Mouse (Mus musculus): ENCODE results near the gene Lsm14a. TPM values are rescaled to one million over a fixed set of nuclear protein-coding genes. Genes with fewer than 3 reads are reported as not detected.

The Lsm14a gene
- total RNA-seq (2021): 107 and 118 TPM in 2 replicates
- long read RNA-seq, experiment 1, transcript Lsm14a-201 (11 exons, 2,944 nt): major isoform, 19 of 48 reads
- long read RNA-seq, experiment 1, partial matches to known transcripts: 1 of 48 reads
- long read RNA-seq, experiment 1, other reads (novel, unspliced or antisense): 28 of 48 reads
- long read RNA-seq, experiment 2, transcript Lsm14a-201 (11 exons, 2,944 nt): major isoform, 11 of 28 reads
- long read RNA-seq, experiment 2, partial matches to known transcripts: 1 of 28 reads
- long read RNA-seq, experiment 2, other reads (novel, unspliced or antisense): 15 of 28 reads

DNA sequence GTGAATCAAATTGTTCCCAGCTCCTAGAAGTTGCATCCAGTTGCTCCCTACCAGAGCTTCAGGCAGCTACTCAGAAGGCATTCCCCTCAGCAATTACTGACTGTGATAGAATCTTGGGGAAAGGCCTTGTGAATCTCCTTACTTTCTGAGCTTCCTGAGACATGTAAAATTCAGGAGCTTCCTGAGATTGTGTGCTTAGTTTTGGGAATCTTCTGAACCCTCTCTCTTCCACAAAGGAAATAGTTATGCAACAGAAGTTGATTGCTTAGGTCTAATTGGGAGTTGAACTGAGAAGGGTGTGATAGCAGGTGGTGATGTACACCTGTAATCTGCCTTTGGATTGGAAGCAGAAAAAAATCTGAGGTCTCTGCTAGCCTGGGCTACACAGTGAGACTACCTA is at the start of gene Lsm14a:
TSS of gene Lsm14a (minus strand) at position 101 of the 400 bp plus-strand sequence.
- no peak for DNase-seq

DNA sequence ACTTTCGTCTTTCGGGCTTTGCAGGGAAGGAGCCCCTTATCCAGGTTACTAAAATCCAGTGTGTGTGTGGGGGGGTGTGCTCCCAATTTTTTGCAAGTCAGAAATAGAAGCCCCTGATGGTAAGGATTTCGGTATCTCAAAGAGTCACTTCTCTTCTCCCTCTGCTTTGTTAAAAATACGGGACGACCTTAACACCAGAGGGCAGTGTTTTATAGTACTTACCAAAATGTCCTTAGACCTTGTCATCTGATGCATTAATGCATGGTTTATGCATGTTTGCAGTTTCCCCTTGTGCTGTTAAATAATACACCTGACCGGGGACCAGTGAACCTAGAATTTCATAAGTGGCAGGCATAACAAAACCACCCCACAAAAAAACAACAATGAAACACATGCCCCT is 45.8 kb upstream of the Lsm14a start:
- DNase-seq: no peak

DNA sequence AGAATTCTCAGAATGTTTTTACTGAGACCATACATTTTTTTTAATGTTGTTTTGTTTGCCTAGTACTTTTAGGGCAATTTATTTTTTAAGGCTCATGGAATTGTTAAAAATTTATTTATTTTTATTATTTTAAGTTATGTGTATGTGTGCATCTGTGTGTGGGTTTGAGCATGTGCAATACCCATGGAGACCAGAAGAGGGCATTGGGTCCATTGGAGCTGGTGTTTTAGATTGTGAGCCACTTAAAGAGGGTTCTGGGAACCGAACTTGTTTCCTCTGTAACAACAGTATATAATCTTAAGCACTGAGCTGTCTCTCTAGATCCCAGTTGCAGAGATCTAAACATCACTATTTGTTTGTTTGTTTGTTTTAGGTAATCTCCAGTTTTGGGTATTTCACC is 40.5 kb upstream of the Lsm14a start:
- DNase-seq: no peak

DNA sequence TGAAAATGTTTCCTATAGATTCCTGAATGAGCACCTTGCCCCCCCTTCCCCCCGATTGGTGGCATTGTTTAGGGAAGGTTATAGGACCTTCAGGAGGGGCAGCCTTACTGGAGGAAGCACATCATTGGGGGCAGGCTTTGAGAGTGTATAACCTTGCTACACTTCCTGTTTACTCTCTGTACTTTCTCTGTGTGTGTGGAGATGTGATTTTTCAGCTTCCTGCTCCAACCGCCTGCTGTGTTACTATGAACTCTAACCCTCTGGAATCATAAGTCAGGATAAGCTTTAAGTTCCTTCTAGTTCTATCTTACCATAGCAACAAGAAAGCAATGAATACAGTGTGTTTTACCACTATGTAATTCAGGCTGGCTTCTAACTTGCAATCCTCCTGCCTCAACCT is 28.1 kb upstream of the Lsm14a start:
- DNase-seq: no peak

DNA sequence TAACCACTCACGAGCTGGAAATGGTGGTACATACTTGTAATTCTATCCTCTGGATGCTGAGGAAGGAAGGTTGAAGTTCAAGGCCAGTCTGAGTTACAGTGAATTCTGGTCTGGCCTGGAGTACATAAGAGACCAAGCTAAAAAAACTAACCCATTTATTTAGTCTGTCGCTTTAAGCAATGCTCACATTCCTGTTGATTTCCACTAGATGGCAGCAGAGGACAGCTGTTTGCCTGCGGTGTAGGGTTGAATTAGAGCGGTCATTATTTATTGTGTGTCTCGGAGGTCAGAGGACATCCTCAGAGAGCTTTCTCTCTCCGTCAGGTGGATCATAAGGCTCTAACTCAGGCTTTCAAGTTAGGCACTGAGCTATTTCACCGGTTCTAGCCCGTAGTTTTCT is 14.4 kb upstream of the Lsm14a start:
- peak; percentile 75 for DNase-seq

DNA sequence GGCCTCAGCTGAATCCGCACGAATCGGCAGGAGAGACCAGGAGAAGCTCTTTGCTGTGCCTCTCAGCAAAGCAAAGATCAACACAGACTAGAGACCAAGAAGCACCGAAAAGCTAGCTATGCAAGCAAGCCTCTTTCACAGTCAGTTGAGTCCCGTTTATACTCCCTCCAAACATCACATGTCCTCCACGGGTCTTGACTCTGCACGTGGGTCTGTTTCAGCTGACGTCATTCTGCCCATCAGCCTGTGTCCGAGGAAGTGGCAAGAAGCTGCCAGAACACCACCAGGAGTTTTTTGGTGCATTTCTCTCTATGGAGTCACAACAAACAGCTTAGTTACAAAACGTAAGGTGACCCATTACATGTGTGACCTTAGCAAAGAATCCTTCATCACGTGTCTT is 10.8 kb upstream of the Lsm14a start:
- DNase-seq: no peak

DNA sequence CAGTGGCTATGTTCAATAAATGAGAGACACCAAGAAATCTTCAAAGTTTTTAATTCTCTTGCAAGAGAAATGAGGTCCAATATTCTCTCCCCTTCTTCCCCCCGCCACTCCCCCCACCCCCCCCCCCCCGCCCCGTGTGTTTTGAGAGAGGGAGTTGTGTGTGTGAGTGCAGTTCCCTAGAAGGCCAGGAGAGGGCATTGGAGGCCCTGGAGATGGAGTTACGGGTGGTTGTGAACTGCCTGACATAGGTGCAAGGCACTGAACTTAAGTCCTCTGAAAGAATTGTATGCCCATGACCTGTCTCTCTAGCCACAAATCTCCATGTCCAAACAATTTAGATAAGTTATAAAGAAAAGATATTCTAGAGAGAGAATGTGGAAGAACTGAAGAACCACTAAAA is 7.0 kb upstream of the Lsm14a start:
- DNase-seq: peak; percentile 13

DNA sequence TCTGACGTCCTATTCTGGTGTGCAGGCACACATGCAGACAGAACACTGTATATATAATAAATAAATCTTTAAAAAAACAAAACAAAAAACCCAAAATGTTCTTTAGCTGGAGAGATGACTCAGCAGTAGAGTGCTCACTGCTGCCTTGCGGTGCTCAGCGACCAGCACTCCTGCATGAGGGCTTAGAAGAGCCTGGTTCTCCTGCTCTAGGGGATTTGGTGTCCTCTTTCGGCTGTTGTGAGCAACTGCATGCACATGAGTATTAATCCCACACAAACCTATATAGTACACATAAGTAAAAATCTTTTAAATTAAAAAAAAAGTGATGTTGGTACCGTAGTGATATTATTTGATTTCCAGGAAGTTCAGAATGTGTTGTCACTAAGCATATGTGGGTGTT is 5.7 kb upstream of the Lsm14a start:
- no peak for DNase-seq

DNA sequence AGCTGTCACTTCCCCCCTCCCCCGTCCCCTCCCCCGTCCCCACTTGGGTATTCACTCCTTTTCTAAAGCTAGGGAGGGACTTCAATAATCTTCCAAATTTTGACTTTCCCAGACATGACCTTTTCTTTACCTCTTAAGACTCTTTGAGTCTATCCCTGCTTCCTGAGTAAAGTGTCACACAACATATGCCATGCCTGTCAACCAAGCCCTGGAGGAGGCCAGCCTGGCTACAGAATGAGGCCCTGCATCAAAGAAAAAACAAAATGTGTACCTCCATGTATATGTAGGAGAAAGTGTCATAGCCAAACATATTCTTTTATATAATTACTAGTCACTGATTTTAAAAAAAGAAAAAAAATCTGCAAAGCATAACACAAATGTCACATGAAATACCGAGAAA is 3.7 kb upstream of the Lsm14a start:
- no peak for DNase-seq

DNA sequence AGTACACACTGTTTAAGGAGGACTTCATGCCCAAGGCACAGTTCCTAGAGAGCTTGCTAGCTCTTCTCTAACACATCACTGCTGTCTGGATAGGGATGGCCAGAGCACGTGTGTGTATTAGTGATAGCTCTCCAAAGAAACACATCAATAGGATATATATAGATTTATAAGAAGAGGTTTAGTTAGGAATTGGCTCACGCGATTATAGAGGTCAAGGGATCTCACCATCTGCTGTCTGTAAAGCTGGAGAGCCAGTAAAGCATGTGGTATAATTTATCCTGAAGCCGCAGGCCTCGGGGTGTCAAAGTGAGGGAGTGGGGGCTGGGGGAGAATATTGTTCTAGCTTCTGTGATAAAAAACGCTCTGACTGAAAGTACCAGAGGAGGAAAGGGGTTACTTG is 2.6 kb upstream of the Lsm14a start:
- DNase-seq: no peak

DNA sequence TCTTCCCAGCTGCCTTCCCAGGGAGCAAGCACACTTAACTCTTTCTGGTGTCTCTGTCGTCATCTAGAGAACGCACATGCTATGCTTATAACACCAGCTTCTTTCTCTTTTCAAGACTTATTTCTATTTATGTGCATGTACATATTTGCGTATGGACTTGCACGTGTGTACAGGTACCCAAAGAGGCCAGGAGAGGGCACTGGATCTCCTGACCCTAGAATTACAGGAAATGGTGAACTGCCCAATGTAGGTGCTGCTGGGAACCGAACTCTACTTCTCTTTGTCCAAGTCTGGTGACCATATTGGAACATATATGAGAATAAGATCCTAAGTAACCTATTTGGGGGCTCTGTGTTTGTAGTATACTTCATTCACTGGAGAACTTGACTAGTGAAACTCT is 1.5 kb upstream of the Lsm14a start:
- DNase-seq: no peak

DNA sequence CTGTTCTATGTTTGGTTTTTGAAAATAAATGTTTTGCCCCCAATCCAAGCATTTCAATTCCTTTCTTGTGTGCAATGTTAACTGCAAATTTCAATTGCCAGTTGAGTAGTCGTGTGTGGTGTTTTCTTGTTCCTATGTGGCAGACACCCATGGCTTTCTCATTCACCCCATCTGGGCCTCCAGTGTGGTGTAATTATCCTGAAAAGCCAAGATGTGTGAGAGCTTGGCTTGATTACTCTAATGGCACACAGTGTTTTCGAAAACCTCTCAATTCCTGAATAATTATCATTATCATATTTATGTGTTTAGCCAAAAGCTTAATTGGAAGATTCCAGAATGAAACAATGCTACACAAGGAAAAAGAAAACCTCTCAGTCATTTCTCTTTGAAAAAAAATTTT is 976 bp upstream of the Lsm14a start:
- DNase-seq: no peak

DNA sequence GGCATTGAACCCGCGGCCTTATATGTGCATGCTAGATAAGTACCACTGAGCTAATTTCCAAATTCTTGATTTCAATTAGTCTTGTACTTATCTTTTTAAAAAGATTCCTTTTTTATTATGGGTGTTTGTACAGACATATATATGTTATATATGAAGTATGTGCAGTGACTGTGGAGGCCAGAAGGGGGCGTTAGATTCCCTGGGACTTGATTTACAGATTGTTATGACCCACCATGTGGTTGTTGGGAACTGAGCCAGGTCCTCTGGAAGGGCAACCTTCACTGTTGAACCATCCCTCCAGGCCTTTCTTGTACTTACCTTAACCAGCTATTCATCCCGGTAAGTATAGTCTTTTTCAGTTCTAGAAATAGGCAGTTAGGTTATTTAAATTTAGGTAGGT is 780 bp downstream of the Lsm14a start:
- DNase-seq: peak; percentile 47

DNA sequence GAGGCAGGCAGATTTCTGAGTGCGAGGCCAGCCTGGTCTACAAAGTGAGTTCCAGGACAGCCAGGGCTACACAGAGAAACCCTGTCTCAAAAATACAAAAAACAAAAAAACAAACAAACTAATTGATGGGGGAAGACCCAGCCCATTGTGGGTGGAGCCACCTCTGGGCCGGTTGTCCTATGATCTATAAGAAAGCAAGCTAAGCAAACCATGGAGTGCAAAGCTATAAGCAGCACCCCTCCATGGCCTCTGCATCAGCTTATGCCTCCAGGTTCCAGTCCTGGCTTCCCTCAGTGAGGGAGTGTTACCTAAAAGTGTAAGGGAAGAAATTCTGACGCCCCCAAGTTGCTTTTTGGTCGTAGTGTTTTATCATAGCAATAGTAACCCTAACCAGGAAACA is 1.4 kb downstream of the Lsm14a start:
- DNase-seq: no peak

DNA sequence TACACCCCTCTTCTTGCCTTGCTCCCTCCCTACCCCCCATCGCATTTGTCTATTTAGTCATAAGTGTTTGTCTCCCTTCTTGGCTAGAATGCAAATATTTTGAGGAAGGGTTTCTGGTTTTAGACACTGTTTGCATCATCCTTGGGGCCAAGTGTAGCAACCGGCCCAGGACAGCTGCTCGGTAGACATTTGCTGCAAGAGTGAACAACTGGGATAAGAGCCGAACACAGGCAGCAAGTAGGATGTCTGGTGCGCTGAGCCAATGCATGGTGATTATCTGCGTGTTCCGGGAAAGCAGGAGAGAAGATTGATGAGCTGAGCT is 2.3 kb downstream of the Lsm14a start:
- peak; percentile 24 for DNase-seq

DNA sequence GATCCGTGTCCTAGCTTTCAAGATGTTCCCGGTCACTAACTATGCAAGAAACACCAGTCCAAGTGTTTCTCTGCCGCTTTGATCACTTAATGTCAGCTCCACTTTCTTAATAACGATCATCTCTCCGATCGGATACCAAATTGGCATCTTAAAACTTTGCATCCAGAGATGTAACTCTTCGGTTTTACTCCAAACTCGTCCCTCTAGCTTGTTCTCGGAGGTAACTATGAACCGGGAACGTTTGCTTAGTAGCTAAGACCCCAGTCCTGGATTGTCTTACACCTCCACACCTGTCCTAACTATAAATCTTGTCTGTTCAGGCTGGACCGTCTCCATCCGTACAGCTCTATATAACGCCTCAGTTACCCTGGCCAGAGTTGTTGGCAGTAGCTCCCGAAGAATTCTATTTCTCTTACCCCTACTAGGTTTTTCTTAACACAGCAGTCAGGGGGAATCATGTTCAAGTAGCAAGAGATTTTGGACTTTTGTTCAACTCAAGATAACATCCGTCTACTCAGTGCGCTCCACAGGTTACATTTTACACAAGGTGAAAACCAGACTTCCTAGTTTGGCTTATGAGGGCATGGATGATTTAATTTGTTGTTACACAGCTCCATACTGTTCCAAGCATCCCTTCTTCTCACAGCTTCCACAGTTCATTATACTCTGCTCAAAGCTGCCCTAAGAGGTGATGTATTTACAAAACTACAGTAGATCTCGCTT is 2.8 kb downstream of the Lsm14a start:
- DNase-seq: peak; percentile 18

DNA sequence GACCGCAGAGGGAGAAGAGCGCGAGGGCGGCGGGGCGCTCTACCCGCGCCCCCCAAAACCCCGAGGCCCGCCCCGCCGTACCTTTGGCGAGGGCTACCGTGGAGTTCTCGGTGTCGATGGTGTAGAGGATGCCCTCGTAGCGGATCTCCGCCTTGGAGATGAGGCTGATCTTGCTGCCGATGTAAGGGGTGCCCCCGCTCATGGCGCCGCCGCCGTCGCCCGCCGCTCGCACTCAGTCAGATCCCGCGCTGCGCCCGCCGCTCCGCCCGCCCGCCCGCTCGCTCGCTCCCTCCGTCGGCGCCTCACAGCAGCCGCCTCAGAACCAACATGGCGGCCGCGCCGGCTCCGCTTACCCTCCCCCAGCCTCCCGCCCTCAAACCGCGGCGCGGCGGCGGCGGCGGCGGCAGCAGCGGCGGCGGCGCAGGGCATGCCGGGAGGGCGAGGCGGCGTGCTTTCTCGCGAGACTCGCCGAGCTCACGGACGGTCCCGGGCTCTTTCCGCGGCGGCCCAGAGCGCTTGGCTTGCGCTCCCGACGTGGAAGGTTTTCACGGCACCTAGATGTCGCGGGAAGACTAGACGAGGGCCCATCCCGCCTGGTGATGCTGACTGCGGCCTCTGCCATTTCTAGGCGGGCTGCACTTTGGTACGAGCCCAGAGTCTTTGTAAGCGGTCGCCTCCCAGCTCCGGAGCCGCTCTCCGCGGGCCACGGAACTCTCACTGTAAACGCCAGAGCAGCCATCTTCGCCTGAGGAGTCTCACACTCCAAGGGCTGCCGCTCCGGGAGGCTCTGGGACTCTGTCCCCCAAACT is 3.6 kb downstream of the Lsm14a start:
- peak; percentile 97 for DNase-seq

DNA sequence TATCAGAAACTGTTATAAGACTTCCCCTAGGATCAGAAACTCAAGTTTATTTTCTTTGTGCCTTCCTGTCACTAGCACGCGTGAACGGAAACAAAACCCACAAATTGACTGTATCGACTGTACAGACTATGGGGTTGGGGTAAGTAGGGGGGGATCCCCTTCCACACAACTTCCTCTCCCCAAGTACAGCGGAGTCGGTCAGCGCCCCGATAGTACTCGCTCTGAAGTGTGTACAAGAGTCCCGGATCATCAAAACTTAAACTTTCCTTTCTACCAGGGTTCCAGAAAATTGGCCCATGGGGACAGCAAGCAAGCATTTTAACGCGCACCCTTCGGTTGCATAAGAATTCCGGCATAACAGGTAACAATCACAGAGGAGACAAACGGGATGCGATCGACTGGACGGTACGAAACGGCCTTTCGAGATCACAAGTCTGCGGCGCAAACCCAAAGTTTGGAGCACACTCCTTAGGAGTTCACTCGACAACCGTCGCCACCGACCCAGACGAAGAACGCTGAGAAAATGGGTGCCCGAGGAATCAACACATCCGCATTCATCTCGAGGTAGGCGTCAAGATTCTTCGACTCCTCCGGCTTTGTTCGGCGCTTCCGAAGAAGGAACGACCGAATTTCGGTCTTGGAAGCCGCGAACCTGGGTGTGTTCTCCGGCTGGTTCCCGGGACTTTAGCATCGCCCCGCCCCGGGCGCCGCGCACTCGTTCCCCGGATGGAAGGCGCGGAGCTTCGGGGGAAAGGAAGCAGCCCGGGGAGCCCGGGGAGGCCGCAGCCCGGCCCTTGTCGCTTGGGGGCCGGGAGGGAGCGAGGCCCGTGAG is 4.5 kb downstream of the Lsm14a start:
- DNase-seq: peak; percentile 89

DNA sequence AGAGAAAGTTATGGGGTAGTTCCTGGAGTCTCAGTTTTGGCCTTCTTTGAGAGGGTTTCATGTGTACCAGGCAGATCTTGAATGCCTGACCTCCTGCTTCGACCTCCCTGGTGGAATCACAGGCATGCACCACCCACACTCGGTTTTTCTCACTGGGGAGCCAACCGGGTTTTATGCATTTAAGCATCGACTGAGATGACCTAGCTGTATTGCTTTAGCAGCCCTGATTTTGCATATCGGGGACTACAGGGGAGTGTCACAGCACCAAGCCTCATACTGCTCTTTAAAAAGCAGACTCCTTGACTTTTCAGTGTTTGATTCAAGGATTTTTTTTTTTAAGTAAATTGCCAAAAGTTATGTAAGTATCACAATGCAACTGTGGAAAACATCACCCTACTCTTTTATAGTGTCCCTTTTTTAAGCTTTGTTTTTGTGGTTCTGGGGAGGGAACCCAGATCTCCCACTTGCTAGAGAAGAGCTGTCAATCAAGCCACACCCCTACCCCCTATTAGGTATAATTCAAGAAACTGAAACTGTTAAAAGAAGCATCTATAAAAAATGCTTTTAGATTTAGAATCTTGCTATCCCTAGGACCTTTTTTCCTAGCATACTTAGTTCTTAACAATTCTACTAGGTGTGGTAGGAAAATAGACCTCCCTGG is 5.2 kb downstream of the Lsm14a start:
- peak; percentile 30 for DNase-seq

DNA sequence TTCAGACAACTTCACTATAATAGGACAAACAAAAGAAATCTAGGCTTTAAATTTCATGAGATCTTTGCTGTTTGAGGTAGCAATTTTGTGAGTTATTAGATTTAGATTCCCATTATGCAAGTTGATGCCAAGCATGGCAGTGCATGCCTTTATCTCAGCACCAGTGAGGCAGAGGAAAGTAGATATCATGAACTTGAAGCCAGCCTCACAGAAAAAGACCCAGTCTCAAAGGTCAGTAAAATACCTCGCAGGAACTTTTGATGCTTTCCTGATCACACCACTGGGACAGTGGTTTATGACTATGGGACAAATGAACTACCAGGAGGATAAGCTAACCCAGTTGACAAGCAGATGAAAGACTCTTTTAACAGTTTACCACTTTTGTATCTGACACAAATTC is 10.3 kb downstream of the Lsm14a start:
- no peak for DNase-seq

DNA sequence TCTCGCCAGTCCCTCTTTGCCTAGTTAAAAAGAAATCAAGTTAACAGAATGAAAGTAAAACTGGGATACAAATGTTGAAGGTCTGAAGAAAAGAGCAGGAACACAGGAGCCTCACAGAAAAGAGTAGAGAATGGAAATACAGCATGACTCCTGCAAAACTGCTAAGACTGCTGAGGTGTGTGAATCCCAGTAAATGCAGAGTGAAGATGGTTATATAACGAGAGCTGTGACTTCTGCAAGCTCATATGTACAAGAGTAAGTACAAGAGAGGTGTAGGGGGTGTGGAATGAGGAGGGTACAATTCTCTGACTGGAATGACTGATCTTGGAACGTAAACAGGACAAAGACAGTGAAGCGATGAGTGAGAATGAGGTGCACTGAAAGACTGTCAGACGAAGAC is 11.4 kb downstream of the Lsm14a start:
- no peak for DNase-seq

DNA sequence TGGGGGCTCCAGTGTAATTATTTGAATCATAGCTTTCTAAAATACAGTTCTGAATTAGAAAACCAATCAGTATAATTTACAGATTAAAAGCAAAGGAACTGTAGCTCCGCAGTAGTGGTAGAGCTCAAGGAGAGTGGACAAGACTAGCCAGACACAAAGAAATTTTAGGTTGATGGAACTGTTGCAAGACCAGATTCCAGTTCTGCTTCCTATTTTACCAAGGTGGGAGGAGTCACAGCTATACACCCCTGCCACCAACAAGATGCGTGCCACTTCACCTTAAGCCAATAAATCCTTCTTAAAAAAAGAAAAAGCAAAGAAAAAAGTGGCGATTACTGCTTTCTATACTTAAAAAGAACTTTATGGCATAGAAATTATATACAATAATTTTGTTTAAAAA is 12.8 kb downstream of the Lsm14a start:
- no peak for DNase-seq

Measured in adrenal gland, postnatal 14 days (tissue).